ENCODE assay signal across 7 mouse cellular contexts in genomic region chr13:18868030-18868490, GRCm38 (mm10).
DNase-seq lines count a peak whose midpoint lies in the region; ATAC-seq and TF ChIP-seq lines count a peak whose summit lies in the region.

No protein-coding gene starts in this region.

- no peak for TF ChIP-seq POLR2A in testis, adult 2 months (IDR thresholded peaks at IDR 0.05; ENCODE audit: control insufficient read depth, low read depth, low read length)

- DNase-seq in testis, postnatal 10 days (ENCODE audit: low spot score), result no peak
- DNase-seq in cerebellum, adult 9-10 months, result peak; percentile 38
- DNase-seq in left cerebral cortex, postnatal 10 days (ENCODE audit: extremely low spot score in 1 of 2, low spot score in 2 of 2), result peak; percentile 36 to 47
- DNase-seq in thymus, postnatal 25 days, result no peak

- no peaks in the 10 kb centered on the region for H3K36me3 ChIP-seq in testis, adult 2 months (ENCODE audit: control insufficient read depth, insufficient read depth, low read length)
- peaks cover 12% of the 10 kb centered on the region for H3K36me3 ChIP-seq in neural tube, embryonic 12.5 days

- intact Hi-C loops in left cerebral cortex, postnatal 10 days (cut with DNase I), result loop anchor here (5.0 kb wide), 1 partner anchor 239 kb away; no protein-coding TSS in a partner anchor

- H3K4me3 ChIP-seq in testis, adult 2 months (ENCODE audit: control insufficient read depth, low read depth, low read length), result no peak overlapping the region
- H3K4me3 ChIP-seq in neural tube, embryonic 12.5 days, result no peak overlapping the region

- H3K27ac ChIP-seq in testis, adult 2 months (ENCODE audit: control insufficient read depth, insufficient read depth, low read depth, low read length), result no peak overlapping the region
- H3K27ac ChIP-seq in neural tube, embryonic 12.5 days, result no peak overlapping the region

- no peaks in the 10 kb centered on the region for H3K27me3 ChIP-seq in testis, adult 2 months (ENCODE audit: control insufficient read depth, insufficient read depth, low read length)
- H3K27me3 ChIP-seq in neural tube, embryonic 12.5 days (replicated peaks), result no peaks in the 10 kb centered on the region

- no peak overlapping the region for H3K9ac ChIP-seq in neural tube, embryonic 12.5 days

- H3K4me1 ChIP-seq in testis, adult 2 months (ENCODE audit: control insufficient read depth, insufficient read depth, low read length), result no peaks in the 10 kb centered on the region
- peaks cover 4% of the 10 kb centered on the region for H3K4me1 ChIP-seq in neural tube, embryonic 12.5 days

- 48% methylated on average over 5 of the region's 5 CpGs for WGBS in neural tube, embryonic 12.5 days

- H3K9me3 ChIP-seq in neural tube, embryonic 12.5 days, result no peaks in the 10 kb centered on the region

- no peak overlapping the region for H3K4me2 ChIP-seq in neural tube, embryonic 12.5 days (replicated peaks)

- 0 out of 2 replicates have a peak, but pooled peaks have one; percentile 14 for ATAC-seq in granulocyte monocyte progenitor cell, adult 5-6 weeks (replicated peaks; ENCODE audit: poor library complexity, severe bottlenecking)
- ATAC-seq in neural tube, embryonic 12.5 days (ENCODE audit: low FRiP score, low read depth), result peak; percentile 85

- peak; percentile 17; the same call in 1 of the 2 replicates for TF ChIP-seq CTCF in testis, adult 2 months (IDR thresholded peaks at IDR 0.05; ENCODE audit: control insufficient read depth, insufficient read depth, insufficient replicate concordance, low read depth, low read length)

Comparison
In these comparisons a context has a peak if more than half of its experiments do, and no peak if none do; other contexts are left out.
1. DNase-seq: peak in cerebellum, adult 9-10 months (single experiment) and left cerebral cortex, postnatal 10 days (2 of 2); none in testis, postnatal 10 days (single experiment) and thymus, postnatal 25 days (single experiment).